Mouse (Mus musculus) kidney, adult 8-10 months (tissue): ENCODE measurements at regions not wholly inside any gene's neighbourhood (a gene's known extent, or its start where the extent isn't known, plus 50 kb on each side); places are given as distances from the start of the nearest gene placed in this dataset.

Experiments
- DNase-seq, 2 experiments: peaks; one replicate each; pipeline ENCODE4 v3.0.0; 2022

DNA sequence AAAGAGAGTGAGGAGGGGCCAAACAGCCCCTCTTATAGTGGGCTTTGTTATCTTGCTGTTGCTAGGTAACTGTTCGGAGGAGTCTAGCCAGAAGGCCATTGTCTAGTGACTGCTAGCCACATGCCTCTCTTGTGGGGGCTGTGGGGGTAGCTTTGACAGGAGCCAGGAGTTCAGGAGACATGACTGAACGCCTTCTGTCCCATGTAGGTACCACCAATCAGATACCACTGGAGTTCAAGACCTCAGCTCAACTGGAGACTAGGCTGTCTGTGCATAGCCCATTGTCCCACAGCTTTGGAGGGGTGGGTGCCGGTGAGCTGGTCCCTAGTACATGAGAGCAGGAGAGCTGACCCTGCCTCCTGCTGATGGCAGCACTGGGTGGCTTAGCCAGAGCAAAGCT lies 82.4 kb upstream of the Unc93a2 start:
- no peak for DNase-seq

DNA sequence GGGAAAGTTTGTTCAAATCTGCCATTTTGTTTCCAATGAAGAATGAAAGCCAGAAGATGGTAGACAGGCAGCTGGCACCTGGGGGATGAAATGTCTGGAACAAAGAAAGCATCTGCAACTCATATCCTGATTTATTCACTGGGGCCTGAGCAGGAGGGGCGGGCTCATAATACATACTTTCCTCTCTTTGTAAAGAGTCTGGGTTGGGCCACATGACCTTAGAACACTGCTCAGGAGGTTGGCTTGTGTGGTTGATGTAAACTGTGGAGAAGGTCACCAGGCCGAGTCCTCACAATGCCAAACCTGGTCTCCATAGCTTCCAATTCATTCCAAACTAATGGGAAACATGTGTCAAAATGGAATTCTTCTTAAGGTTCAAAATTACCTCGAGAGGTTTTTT lies 79.6 kb upstream of the Unc93a2 start:
- no peak for DNase-seq

DNA sequence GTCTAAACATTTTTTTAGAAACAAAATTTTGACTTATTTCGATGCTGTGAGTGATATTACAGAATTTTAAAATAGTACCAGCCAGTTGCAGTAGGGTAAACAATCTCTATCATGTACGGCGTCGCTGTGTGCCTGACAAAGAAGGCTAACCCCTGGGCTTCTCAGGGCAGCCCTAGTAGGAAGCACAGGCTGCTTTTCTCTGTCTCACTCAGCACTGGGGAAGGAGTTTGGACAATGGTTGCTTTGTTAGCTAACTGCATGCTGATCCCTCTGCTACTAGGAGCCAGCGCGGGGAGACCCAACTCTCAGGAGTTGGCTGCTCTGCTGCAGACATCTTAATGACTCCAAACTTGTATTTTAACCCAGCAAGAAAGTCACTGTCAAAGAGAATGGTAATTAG lies 75.9 kb upstream of the Unc93a2 start:
- no peak for DNase-seq

DNA sequence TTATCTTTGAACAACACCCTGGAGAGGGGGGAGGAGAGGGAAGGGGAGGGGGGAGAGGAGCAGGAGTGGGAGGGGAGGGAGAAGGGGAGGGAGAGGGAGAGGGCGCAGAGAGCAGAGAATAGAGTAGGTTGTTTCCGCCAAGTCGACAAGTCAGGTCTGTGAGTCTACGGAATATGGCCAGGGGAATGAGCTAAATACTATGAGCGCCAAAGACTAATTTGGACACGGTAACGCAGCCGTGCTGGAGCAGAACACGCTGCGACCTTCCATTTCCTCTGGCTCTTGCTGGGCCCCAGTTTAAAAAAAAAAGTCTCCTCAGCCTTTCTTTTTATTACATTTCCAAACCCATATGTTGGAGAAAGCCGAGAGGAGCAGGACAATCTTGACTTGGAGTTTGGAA lies 71.7 kb upstream of the Unc93a2 start:
- DNase-seq, result no peak

DNA sequence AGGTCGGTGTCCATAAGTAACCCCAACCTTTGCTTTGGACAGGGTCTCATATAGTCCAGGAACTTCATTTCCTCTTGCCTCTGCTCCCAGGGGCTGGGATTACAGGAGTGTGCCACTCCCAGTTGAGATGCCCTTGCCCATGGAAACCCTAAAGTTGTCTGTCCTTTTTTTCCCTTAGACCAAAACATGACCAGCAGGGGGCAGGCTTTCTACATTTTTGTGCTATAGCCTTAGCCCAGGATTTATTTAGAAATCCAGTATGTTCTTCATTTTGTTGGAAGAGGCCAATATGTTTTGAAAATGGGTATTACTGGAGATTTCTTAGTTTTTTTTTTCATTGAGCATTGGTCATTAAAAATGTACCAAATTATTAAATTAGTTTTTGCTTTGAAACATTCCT lies 58.6 kb upstream of the Unc93a2 start:
- peak; percentile 4 to 56 for DNase-seq

DNA sequence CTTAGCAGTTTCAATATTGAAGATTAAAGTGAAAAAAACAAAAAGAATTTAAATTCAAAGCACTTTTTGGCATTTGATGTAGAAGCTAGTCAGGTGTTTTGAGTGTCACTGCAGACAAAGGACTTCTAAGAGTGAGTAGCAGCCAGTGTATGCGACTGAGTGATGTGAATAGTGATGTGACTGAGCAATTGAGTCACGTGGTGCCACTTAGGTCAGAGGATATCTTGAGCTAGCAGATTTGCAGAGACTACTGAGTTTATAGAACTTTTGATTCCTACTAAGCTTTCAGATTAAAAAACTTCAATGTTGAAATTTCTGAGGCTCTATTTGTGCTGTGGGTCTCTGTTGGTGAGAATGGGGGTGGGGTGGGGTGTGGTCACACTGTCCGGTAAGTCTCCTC lies 49.8 kb upstream of the Unc93a2 start:
- no peak for DNase-seq
